Mouse (Mus musculus) neural tube, embryonic 14.5 days (tissue): ENCODE measurements around the gene Armc10. TPM values are rescaled to one million over a fixed set of nuclear protein-coding genes. Genes with fewer than 3 reads are reported as not detected.

Source experiments
- ATAC-seq: fragments of 200-750 bp; cut with Nextera tagmentation; 2 replicates; pipeline ENCODE4 v1.8.0; 2017; ENCODE audit warnings: low read depth, mild to moderate bottlenecking, moderate TSS enrichment, moderate library complexity
- H3K27ac ChIP-seq: fragments of 300-500 bp; sonication (generic); 2 replicates; pipeline ENCODE4 v1.5.1; 2014; ENCODE audit warnings: low read depth, mild to moderate bottlenecking, control low read depth, low read length, moderate library complexity, mixed read lengths
- H3K27me3 ChIP-seq: fragments of 300-500 bp; sonication (generic); 2 replicates; pipeline ENCODE4 v1.6.1; 2014; ENCODE audit warnings: low read length; ENCODE audit not compliant: control insufficient read depth, insufficient read depth
- H3K36me3 ChIP-seq: fragments of 300-500 bp; sonication (generic); 2 replicates; pipeline ENCODE4 v1.6.1; 2014; ENCODE audit warnings: low read length, mixed read lengths; ENCODE audit not compliant: control insufficient read depth, insufficient read depth
- H3K4me1 ChIP-seq: fragments of 300-500 bp; sonication (generic); 2 replicates; pipeline ENCODE4 v1.6.1; 2014; ENCODE audit warnings: low read length; ENCODE audit not compliant: control insufficient read depth, insufficient read depth
- H3K4me2 ChIP-seq: fragments of 300-500 bp; sonication (generic); 2 replicates; pipeline ENCODE4 v1.6.1; 2014; ENCODE audit warnings: mild to moderate bottlenecking, low read depth, low read length, control low read depth
- H3K4me3 ChIP-seq: fragments of 300-500 bp; sonication (generic); 2 replicates; pipeline ENCODE4 v1.5.1; 2014; ENCODE audit warnings: low read depth, low read length, control low read depth, mixed read lengths
- H3K9ac ChIP-seq: fragments of 300-500 bp; sonication (generic); replicated peaks from 2 replicates; pipeline ENCODE4 v1.6.1; 2014; ENCODE audit warnings: low read depth, mild to moderate bottlenecking, control low read depth, low read length, mixed read lengths
- H3K9me3 ChIP-seq: fragments of 300-500 bp; sonication (generic); 2 replicates; pipeline ENCODE4 v1.6.1; 2016; ENCODE audit warnings: low read length; ENCODE audit not compliant: control insufficient read depth
- WGBS: fragments of 180-500 bp; shearing (Covaris S2); extraction: QIAGEN DNeasy Blood & Tissue Kit; methylation state at CpG from one replicate; pipeline ENCODE4 v1.1.7; 2014; 5-methylcytosine and 5-hydroxymethylcytosine counted together
- polyA plus RNA-seq: library from polyadenylated mRNA; unstranded; fragments of >200 nt; fragmentation: Nextera tagmentation; extraction: Ambion mirVana; gene quantifications from 2 replicates; pipeline ENCODE4 v1.2.1, GENCODE M21; 2014

The Armc10 gene
- polyA plus RNA-seq, 1 experiment from 2014 or later: 51.1 TPM

DNA sequence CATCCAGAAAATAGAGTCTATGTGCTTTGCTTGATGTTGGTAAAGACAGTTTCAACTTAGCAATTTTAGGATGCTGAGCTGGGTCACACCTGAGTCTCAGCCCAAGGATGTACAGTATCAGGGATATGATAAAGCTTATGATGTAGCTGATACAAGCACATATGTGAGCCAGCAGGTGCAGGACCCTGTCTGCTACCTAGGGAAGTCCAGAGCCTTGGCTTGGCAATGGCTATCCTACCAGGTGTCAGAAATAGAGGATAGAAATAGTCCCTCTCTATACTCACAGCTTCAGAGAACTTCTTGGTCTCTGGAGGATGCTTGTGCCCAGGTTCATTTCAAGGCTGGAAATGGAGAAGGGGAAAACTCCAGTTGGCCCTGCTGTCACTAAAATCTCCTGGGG is 19.7 kb upstream of the Armc10 start:
- no peaks in the 10 kb centered on the region for H3K9me3 ChIP-seq
- no peaks in the 10 kb centered on the region for H3K36me3 ChIP-seq
- no peaks in the 10 kb centered on the region for H3K4me1 ChIP-seq
- H3K4me3 ChIP-seq: no peak overlapping the region
- H3K27ac ChIP-seq: no peak overlapping the region
- H3K27me3 ChIP-seq: no peaks in the 10 kb centered on the region
- no peak for ATAC-seq
- H3K4me2 ChIP-seq: no peak overlapping the region
- H3K9ac ChIP-seq: no peak overlapping the region

DNA sequence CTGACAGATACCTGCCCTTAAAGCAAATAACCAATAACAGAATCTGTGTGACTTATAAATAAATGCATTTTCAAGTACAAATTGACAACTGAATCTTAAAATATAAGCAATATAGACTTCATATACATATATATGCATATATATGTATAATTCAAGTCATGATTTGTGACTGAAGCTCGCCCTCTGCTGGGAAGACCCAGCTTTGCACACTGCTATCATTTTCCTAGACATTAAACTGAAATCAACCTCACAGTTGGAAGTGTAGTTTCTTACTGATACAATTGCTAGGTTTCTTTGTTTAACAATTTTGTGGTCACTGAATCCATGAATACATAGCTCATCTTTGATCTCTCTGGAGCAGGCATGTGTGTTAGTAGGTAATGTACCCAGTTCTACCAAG is 4.7 kb upstream of the Armc10 start:
- no peaks in the 10 kb centered on the region; the same call in 1 of the 2 replicates for H3K4me1 ChIP-seq
- 8% methylated on average over 1 of the region's 1 CpGs for WGBS
- H3K4me3 ChIP-seq: no peak overlapping the region
- no peak for ATAC-seq
- H3K9ac ChIP-seq: no peak overlapping the region
- no peaks in the 10 kb centered on the region for H3K36me3 ChIP-seq
- no peak overlapping the region for H3K27ac ChIP-seq
- H3K27me3 ChIP-seq: no peaks in the 10 kb centered on the region
- H3K4me2 ChIP-seq: no peak overlapping the region
- H3K9me3 ChIP-seq: no peaks in the 10 kb centered on the region

DNA sequence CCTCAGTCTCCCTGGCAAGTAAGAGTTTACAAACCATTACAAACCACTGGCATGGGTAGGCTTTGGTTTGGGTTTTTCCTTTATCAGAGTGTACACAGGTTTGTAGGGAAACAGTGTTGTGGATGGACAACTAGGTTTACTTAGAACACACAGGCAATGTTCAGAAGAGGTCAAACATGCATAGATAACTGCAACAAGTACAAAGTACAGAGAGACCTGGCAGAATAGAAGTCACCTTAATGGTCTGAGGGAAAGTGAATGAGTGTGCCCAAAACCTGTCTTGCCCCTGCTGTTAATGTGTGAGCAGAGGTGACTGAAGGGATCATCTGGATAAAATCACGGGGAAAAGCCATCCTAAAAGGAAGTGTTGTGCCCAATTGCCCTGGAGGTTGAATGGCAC is 2.0 kb upstream of the Armc10 start:
- 50% methylated on average over 1 of the region's 1 CpGs for WGBS
- no peak for ATAC-seq

DNA sequence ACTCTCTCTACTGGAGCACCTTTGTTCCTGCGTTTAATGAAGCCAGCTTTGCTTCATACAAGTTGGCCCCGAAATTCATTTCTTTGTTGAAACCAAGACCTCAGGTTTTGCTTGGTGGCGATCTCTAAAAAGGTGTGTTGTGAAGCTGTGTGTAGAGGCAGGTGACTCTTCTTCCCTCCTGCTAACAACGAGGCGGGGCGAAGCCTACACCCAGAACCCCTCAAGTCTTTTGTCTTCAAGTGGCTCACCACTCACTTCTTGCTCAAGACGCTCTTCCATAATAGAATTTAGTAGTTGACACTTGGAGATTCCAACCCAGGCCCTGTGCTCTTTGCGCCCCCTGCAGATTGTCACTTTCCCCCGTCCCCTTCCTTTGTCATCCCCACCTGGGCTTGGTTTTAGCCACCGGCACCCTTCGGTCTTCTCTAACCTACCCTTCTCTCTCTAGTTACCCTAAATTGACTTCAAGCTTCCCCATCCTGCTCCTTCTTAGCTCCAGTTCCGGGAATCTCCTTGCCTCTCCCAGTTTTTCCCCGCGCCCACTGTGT is 648 bp upstream of the Armc10 start:
- Histone ChIP-seq H3K4me1 (peaks cover 11% of the 10 kb centered on the region; the same call in 1 of the 2 replicates), H3K4me3 (peak overlapping the region; percentile 85), H3K9ac (peak overlapping the region; percentile 32), H3K27ac (peak overlapping the region; percentile 86), H3K27me3 (no peaks in the 10 kb centered on the region), H3K4me2 (peak overlapping the region; percentile 73), H3K9me3 (no peaks in the 10 kb centered on the region), H3K36me3 (peaks cover 18% of the 10 kb centered on the region; the same call in 1 of the 2 replicates)
- ATAC-seq: no peak; the same call in 1 of the 2 replicates
- WGBS: 13% methylated on average over 14 of the region's 14 CpGs

More for the DNA sequence above, 2.0 kb upstream of the Armc10 start:
- Histone ChIP-seq H3K4me2 (no peak overlapping the region), H3K9me3 (no peaks in the 10 kb centered on the region), H3K27ac (no peak overlapping the region), H3K9ac (no peak overlapping the region), H3K4me1 (peaks cover 11% of the 10 kb centered on the region; the same call in 1 of the 2 replicates), H3K36me3 (peaks cover 7% of the 10 kb centered on the region; the same call in 1 of the 2 replicates), H3K27me3 (no peaks in the 10 kb centered on the region), H3K4me3 (no peak overlapping the region)

DNA sequence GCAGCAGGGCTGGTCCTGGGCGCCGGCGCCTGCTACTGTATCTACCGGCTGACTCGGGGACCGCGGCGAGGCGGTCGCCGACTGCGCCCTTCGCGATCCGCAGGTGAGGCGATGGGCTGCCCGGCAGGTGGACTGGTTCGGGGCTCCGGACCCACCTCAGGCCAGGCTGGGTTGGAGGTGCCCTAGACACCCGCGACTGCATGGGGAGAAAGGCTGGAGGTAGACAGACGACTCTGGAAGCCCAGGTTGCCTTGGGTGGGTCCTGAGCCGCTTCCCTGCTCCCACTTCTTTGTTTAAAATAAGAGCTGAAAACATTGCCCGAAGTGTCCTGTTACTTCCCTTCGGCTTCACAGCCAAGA is 499 bp downstream of the Armc10 start:
- Histone ChIP-seq H3K27ac (peak overlapping the region; percentile 86), H3K9ac (peak overlapping the region; percentile 88), H3K36me3 (peaks cover 26% of the 10 kb centered on the region), H3K9me3 (no peaks in the 10 kb centered on the region), H3K4me2 (peak overlapping the region; percentile 73), H3K4me3 (peak overlapping the region; percentile 85), H3K27me3 (no peaks in the 10 kb centered on the region), H3K4me1 (peaks cover 11% of the 10 kb centered on the region; the same call in 1 of the 2 replicates)
- under 1% methylated on average over 25 of the region's 25 CpGs for WGBS
- no peak; the same call in 1 of the 2 replicates for ATAC-seq

DNA sequence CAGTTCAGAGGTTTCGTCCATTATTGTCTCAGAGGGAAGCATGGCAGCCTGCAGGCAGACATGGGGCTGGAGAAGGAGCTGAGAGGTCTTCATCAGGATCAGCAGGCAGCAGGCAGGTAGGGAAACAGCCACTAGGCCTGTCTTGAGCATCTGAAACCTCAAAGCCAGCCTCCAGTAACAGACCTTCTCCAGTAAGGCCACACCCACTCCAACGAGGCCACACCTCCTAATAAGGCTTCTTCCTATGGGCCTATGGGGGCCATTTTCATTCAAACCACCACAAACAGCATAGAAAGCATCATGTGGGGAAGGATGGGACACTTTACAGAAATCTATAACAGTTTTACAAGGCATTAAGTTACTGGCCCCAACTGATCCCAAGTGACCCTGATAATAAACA is 5.1 kb downstream of the Armc10 start:
- H3K4me2 ChIP-seq: no peak overlapping the region
- H3K9me3 ChIP-seq: no peaks in the 10 kb centered on the region
- no peak overlapping the region for H3K27ac ChIP-seq
- no peaks in the 10 kb centered on the region for H3K27me3 ChIP-seq
- peaks cover 53% of the 10 kb centered on the region for H3K36me3 ChIP-seq
- no peak overlapping the region for H3K9ac ChIP-seq
- H3K4me1 ChIP-seq: peaks cover 11% of the 10 kb centered on the region; the same call in 1 of the 2 replicates
- ATAC-seq: no peak
- WGBS: 84% methylated on average over 2 of the region's 2 CpGs
- H3K4me3 ChIP-seq: no peak overlapping the region

DNA sequence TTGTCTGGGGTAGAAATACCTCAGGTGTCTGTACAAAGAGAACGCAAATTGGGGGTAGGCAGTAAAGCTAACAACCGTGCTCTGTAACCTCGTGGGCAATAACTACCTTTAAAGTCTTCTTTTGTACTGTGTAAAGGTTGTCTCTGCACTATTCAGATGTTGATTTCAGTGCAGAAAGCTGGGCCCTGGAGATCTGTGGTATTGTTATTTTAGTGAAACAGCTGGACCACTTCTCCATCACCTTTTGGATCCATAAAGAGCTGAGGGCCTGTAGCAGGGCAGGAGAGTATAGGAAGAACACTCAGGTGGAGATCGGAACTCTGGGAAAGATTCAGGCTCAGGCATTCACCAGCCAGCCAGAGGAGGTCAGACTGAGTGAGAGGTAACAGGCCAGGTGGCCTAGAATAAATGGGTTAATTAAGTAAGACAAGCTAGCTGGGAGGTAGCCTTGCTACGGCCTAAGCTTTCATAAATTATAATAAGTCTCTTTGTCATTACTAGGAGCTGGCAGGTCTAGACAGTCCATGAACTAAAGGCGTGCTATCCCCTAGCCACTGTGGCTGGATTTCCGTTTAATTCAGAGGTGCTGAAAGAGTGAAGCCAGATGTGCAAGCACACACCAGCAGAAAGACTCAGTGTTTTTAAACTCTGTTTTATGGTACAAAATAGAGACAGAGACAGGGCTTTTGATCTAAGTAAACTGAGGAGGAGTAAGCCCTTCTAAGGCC is 6.4 kb downstream of the Armc10 start:
- Histone ChIP-seq H3K4me1 (peaks cover 4% of the 10 kb centered on the region; the same call in 1 of the 2 replicates), H3K4me3 (no peak overlapping the region), H3K27me3 (no peaks in the 10 kb centered on the region), H3K4me2 (no peak overlapping the region), H3K9me3 (no peaks in the 10 kb centered on the region), H3K36me3 (peaks cover 59% of the 10 kb centered on the region), H3K9ac (no peak overlapping the region), H3K27ac (no peak overlapping the region)
- 71% methylated on average over 7 of the region's 7 CpGs for WGBS
- ATAC-seq: no peak

DNA sequence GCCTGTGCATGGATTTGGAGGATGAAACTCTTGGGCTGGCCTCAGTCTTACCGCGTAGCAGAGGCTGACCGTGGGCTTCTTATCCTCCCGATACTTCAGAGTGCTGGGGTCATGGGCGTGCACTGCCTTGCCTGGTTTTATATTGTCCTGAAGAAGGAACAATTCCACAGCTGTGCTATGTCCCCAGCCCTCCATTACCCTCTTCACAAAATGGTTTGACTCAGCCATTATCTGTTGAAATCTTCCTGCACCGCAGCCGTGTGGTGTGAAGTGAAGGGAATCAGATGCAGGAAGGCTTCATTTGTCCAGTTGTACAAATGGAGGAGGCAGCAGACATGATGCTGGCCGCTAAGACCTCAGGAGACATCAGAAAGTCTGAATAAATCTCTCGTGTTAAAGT is 11.3 kb downstream of the Armc10 start:
- H3K4me3 ChIP-seq: no peak overlapping the region
- no peaks in the 10 kb centered on the region for H3K4me1 ChIP-seq
- H3K4me2 ChIP-seq: no peak overlapping the region
- no peaks in the 10 kb centered on the region for H3K9me3 ChIP-seq
- H3K27ac ChIP-seq: no peak overlapping the region
- 88% methylated on average over 9 of the region's 9 CpGs for WGBS
- no peak for ATAC-seq
- no peak overlapping the region for H3K9ac ChIP-seq
- no peaks in the 10 kb centered on the region for H3K27me3 ChIP-seq
- H3K36me3 ChIP-seq: peaks cover 56% of the 10 kb centered on the region

GRCm38 (mm10) chr5:21658038-21658437 is 12.4 kb downstream of the Armc10 start:
- Histone ChIP-seq H3K36me3 (peaks cover 45% of the 10 kb centered on the region), H3K4me3 (no peak overlapping the region), H3K27me3 (no peaks in the 10 kb centered on the region), H3K9me3 (no peaks in the 10 kb centered on the region), H3K4me1 (no peaks in the 10 kb centered on the region), H3K4me2 (no peak overlapping the region), H3K27ac (no peak overlapping the region), H3K9ac (no peak overlapping the region)
- 85% methylated on average over 6 of the region's 6 CpGs for WGBS
- ATAC-seq: no peak
